Mouse (Mus musculus) lung, adult 18-20 months (tissue): ENCODE measurements at regions not wholly inside any gene's neighbourhood (a gene's known extent, or its start where the extent isn't known, plus 50 kb on each side); places are given as distances from the start of the nearest gene placed in this dataset.

Experiments used
- DNase-seq, 2 experiments: peaks; one replicate each; pipeline ENCODE4 v3.0.0; 2022; ENCODE audit warnings: mixed read lengths in 2 of 2

GRCm38 (mm10) chr7:35948794-35949193 lies 146.0 kb upstream of the Zfp507 start:
- no peak for DNase-seq

- DNase-seq, result peak; percentile 49 to 70
Observed at GRCm38 (mm10) chr7:35948389-35948788, 145.6 kb upstream of the Zfp507 start.

- DNase-seq, result no peak
Observed at GRCm38 (mm10) chr7:35941086-35941485, 138.3 kb upstream of the Zfp507 start.

GRCm38 (mm10) chr7:35938123-35938869 lies 135.5 kb upstream of the Zfp507 start:
- no peak for DNase-seq

- DNase-seq, result no peak
Observed at GRCm38 (mm10) chr7:35926749-35927148, 123.9 kb upstream of the Zfp507 start.

- DNase-seq, result no peak
Observed at GRCm38 (mm10) chr7:35922582-35922981, 119.8 kb upstream of the Zfp507 start.

- no peak for DNase-seq
Observed at GRCm38 (mm10) chr7:35920884-35921283, 118.1 kb upstream of the Zfp507 start.

GRCm38 (mm10) chr7:35920194-35920609 lies 117.4 kb upstream of the Zfp507 start:
- DNase-seq, result peak; percentile 8 to 9

GRCm38 (mm10) chr7:35910109-35910706 lies 107.4 kb upstream of the Zfp507 start:
- no peak for DNase-seq

GRCm38 (mm10) chr7:35901942-35902381 lies 99.2 kb upstream of the Zfp507 start:
- DNase-seq, result peak; percentile 40 to 49

- no peak for DNase-seq
Observed at GRCm38 (mm10) chr7:35898701-35899445, 96.1 kb upstream of the Zfp507 start.

GRCm38 (mm10) chr7:35893292-35893691 lies 90.5 kb upstream of the Zfp507 start:
- DNase-seq, result no peak

- no peak for DNase-seq
Observed at GRCm38 (mm10) chr7:35886051-35886450, 83.2 kb upstream of the Zfp507 start.

- DNase-seq, result peak; percentile 30 to 31
Observed at GRCm38 (mm10) chr7:35879755-35880304, 77.0 kb upstream of the Zfp507 start.

GRCm38 (mm10) chr7:35878164-35878563 lies 75.4 kb upstream of the Zfp507 start:
- no peak for DNase-seq

GRCm38 (mm10) chr7:35861049-35861448 lies 58.2 kb upstream of the Zfp507 start:
- no peak for DNase-seq

GRCm38 (mm10) chr7:35859601-35860000 lies 56.8 kb upstream of the Zfp507 start:
- peak in 1 of 2 experiments; percentile 19 for DNase-seq

GRCm38 (mm10) chr7:35857693-35858092 lies 54.9 kb upstream of the Zfp507 start:
- DNase-seq, result no peak
